Mouse (Mus musculus) embryonic stem cell, embryonic (primary cell): ENCODE measurements at regions not wholly inside any gene's neighbourhood (a gene's known extent, or its start where the extent isn't known, plus 50 kb on each side); places are given as distances from the start of the nearest gene placed in this dataset.

Experiments
- CTCF ChIA-PET, 4 experiments: fragments of 300-600 bp in 2 of 4; fragments of 350-600 bp in 2 of 4; sonication (Branson Sonifier 250); formaldehyde crosslinking; loops; one replicate each; lab custom pipeline; 2022; ENCODE audit warnings: inconsistent platforms in 2 of 4; lab: Charles Lee
- POLR2A ChIA-PET, 4 experiments: fragments of 300-600 bp in 2 of 4; fragments of 350-600 bp in 2 of 4; sonication (Branson Sonifier 250); formaldehyde crosslinking; loops; one replicate each; lab custom pipeline; 2022; ENCODE audit warnings: antibody characterized with exemption in 4 of 4, inconsistent platforms in 1 of 4; lab: Charles Lee

- ChIA-PET POLR2A (interaction anchor here in 1 of 4 experiments (1.2 kb wide), 1 partner anchor 11 kb away, joined by 4 read pairs; no protein-coding TSS in a partner anchor), CTCF (interaction anchor here in 1 of 4 experiments (0.7 kb wide), 1 partner anchor 1008 kb away, joined by 5 read pairs; no protein-coding TSS in a partner anchor)
Observed at GRCm38 (mm10) chr1:137899305-137899704, 276.2 kb downstream of the Ptprc start.

GRCm38 (mm10) chr1:137898891-137899290, 276.6 kb downstream of the Ptprc start:
- POLR2A ChIA-PET: interaction anchor here in 1 of 4 experiments (1.2 kb wide), 1 partner anchor 11 kb away, joined by 4 read pairs; no protein-coding TSS in a partner anchor

GRCm38 (mm10) chr1:137898397-137898796, 277.1 kb downstream of the Ptprc start:
- ChIA-PET POLR2A (no interaction called here), CTCF (interaction anchor here in 2 of 4 experiments (0.7 kb wide), 2 partner anchors 39 to 1009 kb away, joined by 5 to 16 read pairs; no protein-coding TSS in a partner anchor)

More at GRCm38 (mm10) chr1:137898891-137899290, 276.6 kb downstream of the Ptprc start:
- CTCF ChIA-PET: interaction anchor here in 1 of 4 experiments (0.7 kb wide), 1 partner anchor 1009 kb away, joined by 5 read pairs; no protein-coding TSS in a partner anchor

GRCm38 (mm10) chr1:137881656-137882055, 293.9 kb downstream of the Ptprc start:
- POLR2A ChIA-PET: no interaction called here
- CTCF ChIA-PET: no interaction called here

DNA sequence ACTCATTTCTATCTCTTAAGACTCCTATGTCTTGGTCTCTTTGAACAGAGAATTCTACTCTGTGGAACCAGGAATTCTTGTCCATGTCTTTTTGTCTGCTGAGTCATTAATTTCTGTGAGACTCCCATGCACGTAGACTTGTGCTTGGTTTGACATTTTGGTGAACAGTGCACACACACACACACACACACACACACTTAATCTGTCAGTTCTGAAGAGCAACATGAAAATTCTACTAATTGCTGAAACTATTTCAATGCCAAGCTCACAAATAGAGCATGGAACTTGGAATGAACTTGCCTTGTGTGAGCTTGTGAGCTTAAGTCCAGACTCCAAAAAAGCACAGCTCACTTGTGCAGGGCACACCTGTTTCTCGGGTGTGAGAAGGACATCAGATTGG, 301.1 kb downstream of the Ptprc start:
- CTCF ChIA-PET: no interaction called here
- POLR2A ChIA-PET: interaction anchor here in 1 of 4 experiments (0.9 kb wide), 1 partner anchor 656 kb away, joined by 3 read pairs; no protein-coding TSS in a partner anchor

DNA sequence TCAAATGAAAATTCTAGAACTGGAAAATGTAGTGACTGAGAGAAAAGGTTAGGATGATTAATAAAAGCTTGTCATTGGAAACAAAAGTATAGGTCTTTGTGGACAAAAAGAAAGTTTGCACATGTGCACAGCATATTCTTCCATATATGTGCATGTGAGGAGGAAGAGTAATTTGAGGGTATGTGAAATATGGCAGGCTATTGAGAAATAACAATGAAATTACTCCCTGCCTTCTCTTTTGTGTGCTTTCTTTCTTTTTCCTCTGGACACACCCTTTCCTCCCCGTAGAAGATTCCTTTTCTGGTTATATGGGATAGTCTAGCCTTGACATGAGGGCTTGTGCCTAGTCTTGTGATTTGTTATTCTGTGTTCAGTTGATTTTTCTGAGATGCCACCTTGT, 301.9 kb downstream of the Ptprc start:
- CTCF ChIA-PET: no interaction called here
- POLR2A ChIA-PET: no interaction called here

DNA sequence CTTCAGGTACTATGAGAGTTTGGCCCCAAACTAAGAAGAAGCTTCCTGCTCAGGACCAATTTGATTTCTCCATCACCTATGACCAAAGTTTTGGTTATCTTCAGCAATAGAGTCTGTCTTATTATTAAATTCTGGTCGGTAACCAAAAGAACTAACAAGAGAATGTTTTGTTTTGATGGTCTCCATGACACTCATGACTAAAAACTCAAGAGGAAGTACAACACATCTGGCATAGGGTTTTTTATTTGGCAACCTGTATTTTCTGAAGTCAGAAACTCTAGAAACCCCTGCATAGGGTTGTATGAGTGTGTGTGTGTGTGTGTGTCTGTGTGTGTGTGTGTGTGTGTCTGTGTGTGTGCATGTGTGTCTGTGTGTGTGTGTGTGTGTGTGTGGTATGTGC, 310.5 kb downstream of the Ptprc start:
- POLR2A ChIA-PET: no interaction called here
- CTCF ChIA-PET: no interaction called here

- CTCF ChIA-PET: no interaction called here
- POLR2A ChIA-PET: no interaction called here
Observed at GRCm38 (mm10) chr1:137863506-137863905, 312.0 kb downstream of the Ptprc start.

GRCm38 (mm10) chr1:137852262-137852661, 323.2 kb downstream of the Ptprc start:
- CTCF ChIA-PET: no interaction called here
- POLR2A ChIA-PET: no interaction called here

DNA sequence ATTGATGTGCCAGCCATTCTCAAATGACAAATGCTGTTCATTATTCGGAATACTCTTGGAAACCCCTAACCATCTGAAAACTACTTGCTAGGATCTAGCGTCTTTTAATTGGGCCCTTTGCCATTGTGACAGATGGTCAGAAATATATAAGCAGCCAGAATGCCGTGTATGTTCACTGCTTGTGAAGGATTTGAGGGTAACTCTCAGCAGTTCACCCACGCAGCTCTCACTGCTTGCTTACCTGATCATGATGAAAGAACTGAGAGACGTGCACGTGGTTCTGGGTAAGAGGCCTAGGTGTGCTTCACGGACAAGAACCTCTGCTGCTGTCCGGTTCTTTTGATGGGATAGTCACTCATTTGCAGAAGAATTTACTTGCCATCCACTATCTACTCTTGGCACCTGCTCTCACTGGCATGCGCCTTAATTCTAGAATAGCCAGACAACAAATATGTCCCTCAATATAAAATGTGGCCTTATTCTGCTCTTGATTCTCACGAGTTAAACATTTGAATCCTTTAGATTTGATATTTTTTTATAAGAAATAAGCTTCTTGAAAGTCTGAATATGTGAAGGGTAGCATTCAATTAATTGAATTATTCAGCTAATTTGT, 328.1 kb downstream of the Ptprc start:
- ChIA-PET CTCF (no interaction called here), POLR2A (no interaction called here)

DNA sequence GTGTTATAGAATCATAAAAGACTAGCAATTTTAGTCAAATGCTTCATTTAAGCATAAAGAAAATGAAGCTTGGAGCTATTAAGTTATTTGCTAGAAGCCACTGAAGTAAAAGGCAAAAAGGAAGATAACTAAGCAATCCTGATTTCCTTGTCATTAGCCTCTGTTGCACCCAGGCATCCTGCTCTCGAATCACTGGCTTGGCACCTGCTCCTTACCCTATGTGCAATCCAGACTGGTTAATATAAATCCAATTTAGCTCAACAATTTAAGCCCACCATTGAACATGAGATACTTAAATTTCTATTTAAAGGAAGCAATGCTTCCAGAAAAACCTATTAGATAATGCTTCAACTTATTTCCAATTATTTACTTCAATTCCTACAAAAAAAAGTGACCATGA, 328.7 kb downstream of the Ptprc start:
- ChIA-PET POLR2A (no interaction called here), CTCF (no interaction called here)

- ChIA-PET POLR2A (no interaction called here), CTCF (no interaction called here)
Observed at GRCm38 (mm10) chr1:137840531-137840930, 335.0 kb downstream of the Ptprc start.

DNA sequence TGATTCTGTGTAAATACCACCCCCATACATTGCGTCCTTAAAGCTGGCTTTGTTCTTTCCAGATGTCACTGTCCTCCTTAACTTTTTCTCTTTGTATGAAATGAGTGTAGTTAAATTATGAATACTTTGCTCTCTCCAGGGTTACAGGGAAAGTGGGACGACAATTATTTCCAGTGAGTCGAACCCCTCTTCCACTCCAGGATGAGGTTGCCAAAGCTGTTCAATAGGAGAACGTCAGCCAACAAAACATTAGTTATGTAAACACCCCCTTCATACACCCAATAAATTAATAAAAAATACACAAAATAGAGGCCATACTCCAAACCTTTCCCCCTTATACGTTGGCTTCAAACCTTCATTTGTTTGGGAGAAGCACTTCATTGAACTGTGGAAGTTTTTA, 335.8 kb downstream of the Ptprc start:
- POLR2A ChIA-PET: no interaction called here
- CTCF ChIA-PET: no interaction called here

DNA sequence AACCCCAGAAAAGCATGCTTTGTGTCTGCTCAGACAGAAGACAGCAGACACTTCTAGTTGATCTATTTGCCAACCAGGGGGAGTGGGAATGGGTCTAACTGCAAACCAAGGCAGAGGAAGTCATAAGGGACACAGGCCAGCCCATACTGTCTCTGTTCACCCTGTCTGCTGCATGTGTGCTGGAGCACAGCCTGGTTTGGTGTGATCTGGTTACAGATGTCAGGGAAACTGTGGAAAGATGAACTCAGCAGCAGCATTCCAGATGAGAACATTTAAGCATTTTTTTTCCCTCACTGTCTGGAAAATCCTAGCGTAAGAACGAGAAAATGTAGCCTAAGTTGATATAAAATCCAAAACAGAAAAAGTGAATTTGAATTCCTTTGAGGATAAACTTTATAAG, 336.2 kb downstream of the Ptprc start:
- ChIA-PET POLR2A (no interaction called here), CTCF (no interaction called here)

DNA sequence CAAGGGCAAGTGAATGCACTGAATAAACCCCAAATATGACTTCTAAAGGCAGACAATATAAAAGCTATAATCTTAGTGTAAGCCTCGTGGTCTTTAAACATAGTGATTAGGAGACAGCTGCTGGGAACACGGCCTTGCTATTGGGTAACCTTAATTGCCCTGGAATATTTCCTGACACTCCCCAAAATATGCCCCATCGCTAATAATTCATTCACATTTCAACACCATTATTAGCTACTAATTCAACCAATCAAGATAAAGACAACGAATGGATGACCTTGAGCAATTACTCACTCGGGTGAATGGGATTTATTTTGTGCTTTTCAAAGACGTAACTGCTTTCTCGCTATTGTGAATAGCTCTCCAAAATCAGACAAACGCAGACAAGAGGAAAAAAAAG, 337.2 kb downstream of the Ptprc start:
- ChIA-PET POLR2A (interaction anchor here in 1 of 4 experiments (0.5 kb wide), 1 partner anchor 26 kb away, joined by 3 read pairs; no protein-coding TSS in a partner anchor), CTCF (no interaction called here)

GRCm38 (mm10) chr1:137833535-137833934, 342.0 kb downstream of the Ptprc start:
- POLR2A ChIA-PET: interaction anchor here in 1 of 4 experiments (0.6 kb wide), 1 partner anchor 915 kb away, joined by 9 read pairs; no protein-coding TSS in a partner anchor
- CTCF ChIA-PET: no interaction called here

DNA sequence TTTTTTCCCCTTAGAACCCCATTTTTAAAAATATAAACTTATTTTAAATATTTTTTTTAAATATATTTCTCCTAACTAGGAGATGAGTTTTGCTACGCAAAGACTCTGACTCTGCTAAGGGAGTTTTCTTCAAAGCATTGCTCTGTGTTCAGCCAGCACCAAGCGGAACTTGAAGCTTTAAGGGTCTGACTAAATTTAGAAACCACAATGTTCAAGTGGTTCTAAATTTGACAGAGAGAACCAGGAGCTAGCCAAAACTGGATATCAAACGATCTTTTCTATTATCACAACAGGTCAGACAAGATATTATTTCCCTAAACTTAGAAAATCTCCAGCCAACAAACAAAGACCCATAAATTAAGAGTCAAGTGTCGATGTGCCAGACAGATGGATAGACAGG, 344.2 kb downstream of the Ptprc start:
- POLR2A ChIA-PET: no interaction called here

DNA sequence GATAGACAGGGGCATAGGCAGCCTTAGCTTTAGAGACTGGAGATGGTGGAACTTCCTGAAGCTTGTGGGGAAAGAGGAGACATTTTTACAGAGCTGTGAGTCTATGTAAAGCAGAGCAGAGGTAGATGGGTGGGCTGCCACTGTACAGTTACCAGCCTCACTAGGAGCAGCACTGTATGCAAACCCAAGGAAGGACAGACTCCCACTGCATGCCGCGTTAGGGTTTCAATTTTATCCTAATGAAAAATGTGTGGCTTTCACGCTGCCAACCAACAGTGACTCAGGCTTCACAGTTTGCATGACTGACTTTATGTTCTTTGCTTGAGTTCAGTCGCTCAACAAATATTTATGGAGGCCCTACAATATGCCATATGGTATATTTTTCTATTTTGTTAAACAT, 348.1 kb downstream of the Ptprc start:
- POLR2A ChIA-PET: no interaction called here
- CTCF ChIA-PET: no interaction called here

More for the DNA sequence above, 344.2 kb downstream of the Ptprc start:
- CTCF ChIA-PET: no interaction called here

DNA sequence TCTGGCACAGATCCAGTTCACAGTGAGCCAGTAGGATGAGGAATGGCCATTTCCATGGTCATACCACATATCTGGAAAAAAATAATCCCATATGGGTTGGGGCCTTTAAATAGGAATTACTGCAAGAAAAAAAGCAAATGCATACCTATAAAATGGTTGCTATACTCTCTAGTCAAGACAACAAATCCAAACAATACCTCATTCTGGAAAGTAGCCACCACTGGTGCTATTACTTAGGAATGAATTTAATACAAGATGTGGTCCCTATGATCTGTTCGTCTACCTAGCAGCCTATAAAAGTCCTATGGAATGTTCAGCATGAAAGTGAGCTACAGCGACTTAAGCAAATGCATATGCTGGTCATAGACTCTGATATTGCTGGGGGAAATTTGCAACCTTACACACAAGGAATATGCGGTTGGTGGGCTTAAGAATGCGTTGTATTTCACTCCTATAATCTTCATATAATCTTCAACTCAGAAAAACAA, 360.1 kb downstream of the Ptprc start:
- ChIA-PET CTCF (no interaction called here), POLR2A (no interaction called here)

GRCm38 (mm10) chr1:137814556-137814955, 361.0 kb downstream of the Ptprc start:
- ChIA-PET POLR2A (no interaction called here), CTCF (no interaction called here)

- CTCF ChIA-PET: no interaction called here
Observed at GRCm38 (mm10) chr1:137813716-137814115, 361.8 kb downstream of the Ptprc start.

More at GRCm38 (mm10) chr1:137813716-137814115, 361.8 kb downstream of the Ptprc start:
- POLR2A ChIA-PET: no interaction called here
